12 mouse cellular contexts compared by ENCODE assay signal in genomic region chr5:25891321-25891720, GRCm38 (mm10). TPM values are rescaled to one million over a fixed set of nuclear protein-coding genes. Genes with fewer than 3 reads are reported as not detected.
A peak's percentile ranks its signal among the peaks of the same experiment; 100 is the strongest.
DNase-seq lines count a peak whose midpoint lies in the region; ATAC-seq and TF ChIP-seq lines count a peak whose summit lies in the region.
"Had no signal": no experiment of that assay in that cellular context is flagged by ENCODE, and none has a peak within 500 bp of the region (broad histone marks: within the 10 kb centered on the region; RNA-seq: fewer than 3 reads in every experiment).

No protein-coding gene starts in this region.

- H3K4me3 ChIP-seq in thymus, adult 2 months (ENCODE audit: control insufficient read depth, insufficient read depth, low read length): no peak overlapping the region
- H3K4me3 ChIP-seq in midbrain, embryonic 15.5 days: no peak overlapping the region
- H3K4me3 ChIP-seq: left cerebral cortex, adult 2 months had no signal

- DNase-seq in gastrocnemius, adult 18-20 months (ENCODE audit: low spot score): peak; percentile 7
- no peak for DNase-seq in gastrocnemius, adult 8-10 months (ENCODE audit: low spot score in 2 of 2)
- peak; percentile 42 for DNase-seq in urinary bladder, postnatal 14 days (ENCODE audit: low spot score)
- no peak for DNase-seq in urinary bladder, postnatal 25 days (ENCODE audit: low spot score)
- peak; percentile 26 to 63 for DNase-seq in heart, postnatal 36 days
- DNase-seq in thymus, adult 2 months: no peak

- H3K27ac ChIP-seq in thymus, adult 2 months (ENCODE audit: control insufficient read depth, insufficient read depth, low read length): no peak overlapping the region
- no peak overlapping the region for H3K27ac ChIP-seq in midbrain, embryonic 15.5 days
- H3K27ac ChIP-seq: left cerebral cortex, adult 2 months; macrophage had no signal

- no peak overlapping the region for H3K4me2 ChIP-seq in midbrain, embryonic 15.5 days

- TF ChIP-seq POLR2A in thymus, adult 2 months (IDR thresholded peaks at IDR 0.05; ENCODE audit: control insufficient read depth, extremely low read depth, insufficient read depth, low read length, poor library complexity): no peak

- WGBS in thymus, adult 2 months: 90% methylated on average over 1 of the region's 1 CpGs
- 85% methylated on average over 1 of the region's 1 CpGs for WGBS in midbrain, embryonic 15.5 days

- TF ChIP-seq CTCF in thymus, adult 2 months (IDR thresholded peaks at IDR 0.05; ENCODE audit: borderline replicate concordance, control insufficient read depth, extremely low read depth, insufficient read depth, low read length, poor library complexity): no peak

- no peaks in the 10 kb centered on the region for H3K36me3 ChIP-seq in thymus, adult 2 months (ENCODE audit: control insufficient read depth, insufficient read depth, low read length)
- H3K36me3 ChIP-seq in midbrain, embryonic 15.5 days (replicated peaks): no peaks in the 10 kb centered on the region

- no peaks in the 10 kb centered on the region for H3K9me3 ChIP-seq in midbrain, embryonic 15.5 days

- no peak for ATAC-seq in megakaryocyte-erythroid progenitor cell, adult 5-6 weeks (replicated peaks; ENCODE audit: low FRiP score, low TSS enrichment, poor library complexity, severe bottlenecking)
- ATAC-seq in midbrain, embryonic 15.5 days (replicated peaks): no peak

- intact Hi-C loops in heart, postnatal 36 days (cut with DNase I): no loop called here

- H3K4me1 ChIP-seq in thymus, adult 2 months (replicated peaks; ENCODE audit: control insufficient read depth, insufficient read depth, low read length): no peaks in the 10 kb centered on the region
- H3K4me1 ChIP-seq in midbrain, embryonic 15.5 days: 0 out of 2 replicates have a peak, but pooled peaks cover 3% of the 10 kb centered on the region

- no peaks in the 10 kb centered on the region for H3K27me3 ChIP-seq in thymus, adult 2 months (ENCODE audit: control insufficient read depth, insufficient read depth, low read length)
- no peaks in the 10 kb centered on the region for H3K27me3 ChIP-seq in midbrain, embryonic 15.5 days (replicated peaks)

- H3K9ac ChIP-seq in midbrain, embryonic 15.5 days: no peak overlapping the region

RNA-seq across cellular contexts. Expression of gene Gm21663, which starts 50.9 kb away (rescaled TPM):
- total RNA-seq in gastrocnemius, adult 18-20 months (2021): not detected
- not detected for total RNA-seq in gastrocnemius, adult 8-10 months (2022)
- not detected for total RNA-seq in heart, postnatal 36 days (2021)
- polyA plus RNA-seq in thymus, adult 2 months (2012; rRNA removed): not detected in 2 replicates
- total RNA-seq in megakaryocyte-erythroid progenitor cell, adult 5-6 weeks (2014; fragmentation: Nextera tagmentation): not detected in 2 replicates
- not detected in 2 replicates for total RNA-seq in megakaryocyte-erythroid progenitor cell, adult 5-6 weeks (2017)
- 0.08 and 0.09 TPM in 2 replicates for polyA plus RNA-seq in midbrain, embryonic 15.5 days (2015; fragmentation: Nextera tagmentation; extraction: Ambion mirVana)
- total RNA-seq: left cerebral cortex, adult 2 months had no signal
- polyA plus RNA-seq: embryonic facial prominence, embryonic 11.5 days; gonadal fat pad, adult 2 months; macrophage had no signal

Comparison
In these comparisons a context has a peak if more than half of its experiments do, and no peak if none do; other contexts are left out.
1. DNase-seq: peak in gastrocnemius, adult 18-20 months (single experiment), urinary bladder, postnatal 14 days (single experiment) and heart, postnatal 36 days (2 of 2); none in gastrocnemius, adult 8-10 months (0 of 2), urinary bladder, postnatal 25 days (single experiment) and thymus, adult 2 months (single experiment).